Mouse (Mus musculus) hindbrain, embryonic 11.5 days (tissue): Measurements from ENCODE around the gene Samm50. TPM values are rescaled to one million over a fixed set of nuclear protein-coding genes. Genes with fewer than 3 reads are reported as not detected.

Experiments
- ATAC-seq: fragments of 200-750 bp; cut with Nextera tagmentation; 2 replicates; pipeline ENCODE4 v1.8.0; 2017; ENCODE audit warnings: mild to moderate bottlenecking, moderate TSS enrichment, moderate library complexity; ENCODE audit not compliant: low FRiP score
- DNase-seq: peaks from one replicate; pipeline ENCODE4 v3.0.0-alpha.2; 2015; ENCODE audit warnings: low spot score
- H3K27ac ChIP-seq: fragments of 300-500 bp; sonication (generic); 2 replicates; pipeline ENCODE4 v1.5.1; 2014; ENCODE audit warnings: mild to moderate bottlenecking, low read depth, low read length
- H3K27me3 ChIP-seq: fragments of 300-500 bp; sonication (generic); 2 replicates; pipeline ENCODE4 v1.6.1; 2014; ENCODE audit warnings: mild to moderate bottlenecking, low read length, moderate library complexity, mixed read lengths; ENCODE audit not compliant: control insufficient read depth, insufficient read depth
- H3K36me3 ChIP-seq: fragments of 300-500 bp; sonication (generic); 2 replicates; pipeline ENCODE4 v1.6.1; 2014; ENCODE audit warnings: mild to moderate bottlenecking, low read length, moderate library complexity, mixed read lengths; ENCODE audit not compliant: control insufficient read depth, insufficient read depth
- H3K4me1 ChIP-seq: fragments of 300-500 bp; sonication (generic); replicated peaks from 2 replicates; pipeline ENCODE4 v1.6.1; 2014; ENCODE audit warnings: low read length, mixed read lengths; ENCODE audit not compliant: control insufficient read depth, insufficient read depth
- H3K4me2 ChIP-seq: fragments of 300-500 bp; sonication (generic); replicated peaks from 2 replicates; pipeline ENCODE4 v1.6.1; 2014; ENCODE audit warnings: mild to moderate bottlenecking, low read depth, low read length
- H3K4me3 ChIP-seq: fragments of 300-500 bp; sonication (generic); 2 replicates; pipeline ENCODE4 v1.5.1; 2014; ENCODE audit warnings: low read depth, low read length
- H3K9ac ChIP-seq: fragments of 300-500 bp; sonication (generic); 2 replicates; pipeline ENCODE4 v1.6.1; 2014; ENCODE audit warnings: low read depth, low read length
- H3K9me3 ChIP-seq: fragments of 300-500 bp; sonication (generic); 2 replicates; pipeline ENCODE4 v1.6.1; 2016; ENCODE audit warnings: low read length; ENCODE audit not compliant: control insufficient read depth
- WGBS: fragments of 180-500 bp; shearing (Covaris S2); extraction: QIAGEN DNeasy Blood & Tissue Kit; methylation state at CpG from one replicate; pipeline ENCODE4 v1.1.7; 2014; 5-methylcytosine and 5-hydroxymethylcytosine counted together
- polyA plus RNA-seq: library from polyadenylated mRNA; unstranded; fragments of >200 nt; fragmentation: Nextera tagmentation; extraction: Ambion mirVana; gene quantifications from 2 replicates; pipeline ENCODE4 v1.2.1, GENCODE M21; 2014

The Samm50 gene
- polyA plus RNA-seq, 1 experiment from 2014 or later: 66.7 TPM

DNA sequence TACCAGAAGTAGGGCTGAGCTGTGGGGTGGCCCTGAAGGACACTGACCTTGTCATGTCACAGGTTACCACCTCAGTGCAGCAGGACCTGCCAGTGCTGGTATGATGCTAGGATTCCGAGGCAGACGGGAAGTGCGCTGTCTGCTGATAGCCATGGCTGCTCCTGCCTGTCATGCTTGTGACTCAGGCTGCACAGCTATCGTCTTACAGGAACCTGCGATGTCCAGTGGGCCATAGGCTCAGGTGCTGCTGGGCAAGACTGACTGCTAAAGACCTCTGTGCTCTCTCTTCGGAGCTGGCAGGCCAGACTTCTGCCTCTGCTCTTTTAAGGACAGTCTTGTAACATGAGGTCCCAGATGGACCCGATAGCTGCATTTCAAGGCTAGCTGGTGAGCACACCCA lies 22.4 kb downstream of the Samm50 start:
- ATAC-seq (no peak), DNase-seq (no peak)
- 75% methylated on average over 7 of the region's 7 CpGs for WGBS
- Histone ChIP-seq H3K27me3 (no peaks in the 10 kb centered on the region), H3K4me2 (no peak overlapping the region), H3K9ac (no peak overlapping the region), H3K4me3 (no peak overlapping the region), H3K9me3 (no peaks in the 10 kb centered on the region), H3K27ac (no peak overlapping the region), H3K36me3 (no peaks in the 10 kb centered on the region), H3K4me1 (peaks cover 9% of the 10 kb centered on the region)

DNA sequence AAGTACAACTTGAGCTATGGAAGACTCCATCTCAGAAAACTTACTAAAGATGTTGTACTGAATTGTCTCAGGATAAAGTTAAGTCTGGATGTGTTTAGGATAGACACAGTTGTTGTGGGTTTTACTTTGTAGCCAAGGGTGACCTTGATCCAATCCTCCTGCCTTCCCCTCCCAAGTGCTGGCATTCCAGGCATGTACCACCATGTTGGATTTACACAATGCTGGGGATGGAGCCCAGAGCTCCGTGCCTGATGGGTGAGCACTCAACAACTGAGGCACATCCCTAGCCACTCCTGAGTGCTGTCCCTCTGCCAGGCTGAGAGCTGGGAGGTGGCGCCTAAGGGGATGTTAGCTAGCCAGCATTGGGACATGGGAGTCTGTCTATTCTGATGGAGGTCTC lies 23.2 kb downstream of the Samm50 start:
- WGBS: 85% methylated on average over 2 of the region's 2 CpGs
- Histone ChIP-seq H3K4me3 (no peak overlapping the region), H3K9ac (no peak overlapping the region), H3K27me3 (no peaks in the 10 kb centered on the region), H3K27ac (no peak overlapping the region), H3K4me2 (no peak overlapping the region), H3K4me1 (peaks cover 9% of the 10 kb centered on the region), H3K9me3 (no peaks in the 10 kb centered on the region), H3K36me3 (no peaks in the 10 kb centered on the region)
- no peak for DNase-seq
- no peak for ATAC-seq

DNA sequence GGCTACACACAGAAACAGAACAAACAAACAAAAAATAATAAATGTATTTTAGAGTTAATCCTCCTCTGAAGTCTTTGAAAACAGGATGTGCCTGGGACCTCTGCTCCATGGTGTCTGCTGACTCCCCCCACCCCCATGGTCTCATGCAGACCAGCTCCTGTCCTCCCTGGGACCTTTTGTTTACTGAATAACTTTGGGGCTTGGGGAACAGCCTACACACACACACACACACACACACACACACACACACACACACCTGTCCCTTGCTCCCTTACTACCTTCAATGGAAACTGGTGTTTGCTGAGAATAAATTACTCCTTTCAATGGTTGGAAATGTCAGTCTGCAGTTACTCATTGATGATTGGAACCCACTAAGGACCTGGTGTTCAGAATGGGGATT lies 24.0 kb downstream of the Samm50 start:
- no peak overlapping the region for H3K4me3 ChIP-seq
- H3K4me1 ChIP-seq: peaks cover 9% of the 10 kb centered on the region
- H3K9me3 ChIP-seq: no peaks in the 10 kb centered on the region
- no peak for DNase-seq
- no peak for ATAC-seq
- H3K27ac ChIP-seq: no peak overlapping the region
- no peak overlapping the region for H3K4me2 ChIP-seq
- H3K27me3 ChIP-seq: no peaks in the 10 kb centered on the region
- H3K36me3 ChIP-seq: no peaks in the 10 kb centered on the region
- no peak overlapping the region for H3K9ac ChIP-seq

DNA sequence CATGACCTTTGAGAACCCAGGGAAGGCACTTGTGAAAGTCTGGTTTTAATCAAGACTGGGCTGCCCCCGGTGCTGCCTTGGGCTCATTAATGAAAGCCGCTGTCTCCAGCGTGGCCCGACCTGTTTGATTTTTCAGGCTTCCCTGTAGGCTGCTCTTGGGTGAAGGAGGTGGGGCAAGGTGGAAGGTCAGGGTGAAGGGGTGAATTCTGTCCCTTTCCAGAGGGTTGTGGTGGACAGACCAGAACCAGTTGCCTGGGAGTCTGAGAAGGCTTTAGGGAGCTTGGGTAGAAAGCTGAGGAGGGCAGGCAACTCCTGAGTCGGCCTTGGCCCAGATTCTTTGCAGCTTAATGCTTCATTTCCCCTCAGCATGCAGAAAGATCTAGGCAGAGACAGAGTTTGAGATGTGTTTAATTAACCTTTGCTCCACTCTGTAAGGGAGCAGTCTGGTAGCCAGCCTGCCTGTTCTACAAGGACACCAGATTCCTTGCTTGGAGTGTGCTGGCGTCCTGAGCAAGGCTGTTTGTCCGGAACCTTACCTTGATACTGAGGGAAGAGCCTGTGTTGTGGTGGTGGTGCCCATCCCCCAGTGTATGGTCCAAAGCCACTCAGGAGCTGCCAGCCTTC lies 24.5 kb downstream of the Samm50 start:
- DNase-seq (no peak), ATAC-seq (no peak)
- Histone ChIP-seq H3K9ac (no peak overlapping the region), H3K4me2 (no peak overlapping the region), H3K27ac (no peak overlapping the region), H3K36me3 (no peaks in the 10 kb centered on the region), H3K9me3 (no peaks in the 10 kb centered on the region), H3K27me3 (no peaks in the 10 kb centered on the region), H3K4me1 (peaks cover 9% of the 10 kb centered on the region), H3K4me3 (no peak overlapping the region)
- WGBS: 26% methylated on average over 7 of the region's 7 CpGs

DNA sequence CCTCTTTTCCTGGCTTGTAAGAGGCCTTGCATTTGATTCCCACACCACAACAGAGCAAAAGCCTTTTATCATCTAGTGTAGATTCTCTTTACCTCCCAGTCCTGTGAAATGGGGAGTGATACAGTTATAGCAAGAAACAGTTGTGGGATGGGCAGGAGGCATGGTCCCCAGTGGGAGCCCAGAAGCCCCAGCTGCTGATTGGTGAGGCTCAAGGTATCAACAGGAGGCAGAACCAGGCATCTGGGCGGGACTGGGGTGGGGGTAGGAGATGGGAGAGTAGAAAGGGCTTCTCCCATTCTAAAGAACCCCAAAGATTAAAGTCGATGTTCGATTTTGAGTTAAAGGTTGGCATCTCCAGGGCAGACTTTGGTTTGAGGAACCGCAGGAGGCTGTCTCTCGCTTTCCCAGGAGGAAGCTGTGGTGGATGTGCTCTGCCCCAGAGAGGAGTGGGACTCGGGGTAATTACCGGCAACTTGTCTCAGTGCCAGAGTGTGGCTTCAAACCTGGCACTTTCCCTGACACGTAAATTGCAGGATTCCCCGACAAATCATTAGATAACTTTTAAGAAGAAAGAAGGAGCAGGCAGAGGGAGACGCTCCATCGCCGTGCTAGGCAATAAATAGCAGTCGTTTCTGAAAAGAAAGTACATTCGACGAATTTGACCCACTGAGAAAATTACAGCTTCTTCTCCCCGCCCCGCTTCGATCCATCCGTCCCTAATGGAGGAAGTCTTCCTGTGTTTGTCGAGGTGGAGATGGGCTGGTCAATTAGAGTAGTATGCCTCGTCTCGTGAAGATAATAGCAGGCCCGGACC lies 26.1 kb downstream of the Samm50 start:
- peak overlapping the region; percentile 67 for H3K27ac ChIP-seq
- 30% methylated on average over 23 of the region's 23 CpGs for WGBS
- no peaks in the 10 kb centered on the region for H3K36me3 ChIP-seq
- H3K4me1 ChIP-seq: peaks cover 9% of the 10 kb centered on the region
- H3K27me3 ChIP-seq: no peaks in the 10 kb centered on the region
- ATAC-seq (peak; percentile 68), DNase-seq (no peak)
- H3K9me3 ChIP-seq: no peaks in the 10 kb centered on the region
- no peak overlapping the region for H3K4me3 ChIP-seq
- no peak overlapping the region for H3K9ac ChIP-seq
- no peak overlapping the region for H3K4me2 ChIP-seq

DNA sequence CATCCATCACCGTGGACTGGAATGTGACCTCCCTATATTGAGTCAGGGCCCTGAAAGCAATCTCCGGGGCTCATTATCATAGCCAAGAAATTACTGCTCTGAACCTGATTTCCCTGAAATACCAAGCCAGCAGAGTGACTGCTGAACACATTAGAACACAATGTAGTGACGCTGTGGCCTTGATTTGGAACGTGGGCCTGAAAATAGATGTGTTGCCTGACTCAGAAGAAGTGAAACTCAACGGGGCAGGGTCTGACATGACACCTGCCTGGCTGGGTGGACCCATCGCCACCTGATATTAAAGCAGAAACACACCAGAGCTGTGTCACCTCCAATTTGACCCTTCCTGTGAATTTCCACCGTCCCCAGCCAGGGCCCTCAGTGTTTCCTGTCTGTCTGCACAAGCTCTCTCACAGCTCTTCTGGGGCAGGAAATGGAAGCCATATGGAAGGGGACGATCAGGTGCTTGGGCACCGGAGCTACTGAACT lies 26.8 kb downstream of the Samm50 start:
- H3K36me3 ChIP-seq: no peaks in the 10 kb centered on the region
- H3K27ac ChIP-seq: peak overlapping the region; percentile 67
- peaks cover 12% of the 10 kb centered on the region for H3K4me1 ChIP-seq
- H3K4me2 ChIP-seq: no peak overlapping the region
- WGBS: 29% methylated on average over 9 of the region's 9 CpGs
- no peaks in the 10 kb centered on the region for H3K27me3 ChIP-seq
- H3K9ac ChIP-seq: no peak overlapping the region
- no peak overlapping the region for H3K4me3 ChIP-seq
- ATAC-seq: 0 out of 2 replicates have a peak, but pooled peaks have one; percentile 5
- no peaks in the 10 kb centered on the region for H3K9me3 ChIP-seq
- DNase-seq: peak; percentile 55

DNA sequence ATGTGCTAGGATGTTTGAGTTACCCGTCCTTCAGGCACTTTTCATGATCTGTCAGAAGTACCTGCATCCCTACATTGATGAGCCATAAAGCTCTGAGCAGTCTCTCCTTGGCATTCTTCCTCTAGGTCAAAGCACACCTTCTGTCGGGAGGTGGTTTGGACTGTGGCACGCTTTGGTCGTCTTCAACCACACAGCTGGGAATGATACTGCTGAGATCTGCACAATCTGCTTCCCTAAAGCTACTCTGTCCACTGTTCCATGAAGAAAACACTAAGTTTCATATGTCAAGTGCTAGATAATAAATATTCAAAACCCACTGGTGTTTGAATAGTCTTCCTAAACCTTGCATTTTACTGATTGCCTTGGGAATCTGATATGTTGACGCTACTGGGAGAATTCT lies 29.5 kb downstream of the Samm50 start:
- Histone ChIP-seq H3K27ac (no peak overlapping the region), H3K4me2 (no peak overlapping the region), H3K4me3 (no peak overlapping the region), H3K9me3 (no peaks in the 10 kb centered on the region), H3K27me3 (no peaks in the 10 kb centered on the region), H3K36me3 (no peaks in the 10 kb centered on the region), H3K9ac (no peak overlapping the region), H3K4me1 (peaks cover 15% of the 10 kb centered on the region)
- WGBS: 82% methylated on average over 5 of the region's 5 CpGs
- DNase-seq (no peak), ATAC-seq (no peak)

DNA sequence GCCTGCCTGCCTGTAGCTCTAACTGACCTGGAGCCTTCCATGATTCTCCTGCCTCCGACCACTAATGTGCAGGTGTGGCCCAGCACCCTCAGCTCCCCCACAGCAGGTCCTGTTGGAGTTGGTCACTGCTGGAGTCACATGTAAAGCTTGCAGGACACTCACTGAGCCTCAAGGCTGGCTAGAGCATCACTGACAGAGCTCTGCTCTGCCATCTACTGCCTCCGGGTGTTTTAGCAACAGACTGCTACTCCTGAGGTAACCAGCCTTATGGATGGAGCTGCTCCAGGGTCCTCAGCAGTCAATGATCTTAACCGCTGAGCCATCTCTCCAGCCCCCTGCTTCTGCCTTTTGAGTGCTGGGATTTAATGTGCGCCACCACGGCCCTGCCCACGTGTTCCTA lies 31.4 kb downstream of the Samm50 start:
- no peak overlapping the region for H3K4me2 ChIP-seq
- H3K9ac ChIP-seq: no peak overlapping the region
- WGBS: 25% methylated on average over 6 of the region's 6 CpGs
- no peak for ATAC-seq
- H3K27ac ChIP-seq: 0 out of 2 replicates have a peak overlapping the region, but pooled peaks have one; percentile 2
- H3K27me3 ChIP-seq: no peaks in the 10 kb centered on the region
- H3K9me3 ChIP-seq: no peaks in the 10 kb centered on the region
- no peak for DNase-seq
- H3K4me3 ChIP-seq: no peak overlapping the region
- no peaks in the 10 kb centered on the region for H3K36me3 ChIP-seq
- H3K4me1 ChIP-seq: peaks cover 8% of the 10 kb centered on the region; the same call in 1 of the 2 replicates

DNA sequence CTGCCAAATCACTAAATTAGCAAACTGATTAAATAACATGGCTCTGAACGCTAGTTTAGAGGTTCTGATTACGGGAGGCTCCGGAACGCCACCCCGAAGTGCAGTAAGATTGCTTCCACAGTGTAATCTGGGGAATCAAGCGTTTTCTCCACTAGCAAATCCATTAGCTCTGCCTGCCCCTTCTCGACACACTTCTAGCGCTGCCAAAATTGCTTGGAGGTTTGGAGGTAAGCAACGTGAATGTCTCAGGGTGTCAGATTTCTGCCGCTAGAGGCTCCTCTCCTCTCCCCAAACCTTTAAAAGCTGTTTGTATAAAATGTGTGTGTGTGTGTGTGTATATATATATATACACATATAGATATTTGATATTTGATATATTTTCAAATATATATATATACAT lies 32.7 kb downstream of the Samm50 start:
- DNase-seq: no peak
- Histone ChIP-seq H3K9me3 (no peaks in the 10 kb centered on the region), H3K36me3 (no peaks in the 10 kb centered on the region), H3K4me1 (peaks cover 8% of the 10 kb centered on the region; the same call in 1 of the 2 replicates), H3K4me3 (no peak overlapping the region), H3K27me3 (no peaks in the 10 kb centered on the region; the same call in 1 of the 2 replicates), H3K4me2 (no peak overlapping the region), H3K9ac (no peak overlapping the region), H3K27ac (no peak overlapping the region)
- WGBS: 51% methylated on average over 10 of the region's 10 CpGs
- ATAC-seq: no peak
